Mouse (Mus musculus): ENCODE results near the gene Wnt3.

The Wnt3 gene

GRCm38 (mm10) chr11:103840834-103841233 lies 66.9 kb downstream of the Wnt3 start:
- DNase-seq (ENCODE audit: low read depth, low spot score), result no peak

DNA sequence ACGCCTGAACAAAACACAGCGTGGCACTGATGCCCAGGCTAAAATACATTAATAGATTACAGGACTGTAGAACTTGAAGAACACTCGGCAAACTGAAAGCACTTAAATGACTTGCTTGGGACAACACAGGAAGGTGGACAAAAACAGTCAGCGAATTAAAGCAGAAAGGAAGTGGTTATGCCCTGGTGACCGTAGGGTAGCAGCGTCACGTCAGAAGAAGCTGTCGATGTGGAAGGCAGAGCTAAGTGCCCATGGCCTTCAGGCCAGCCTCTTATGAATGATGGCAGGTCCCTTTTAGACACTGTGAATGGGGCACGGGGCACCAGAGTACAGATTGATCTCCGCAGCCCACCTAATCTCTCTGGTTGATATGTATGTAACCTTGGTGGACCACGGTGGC lies 74.3 kb downstream of the Wnt3 start:
- no peak for DNase-seq (ENCODE audit: low read depth, low spot score)

DNA sequence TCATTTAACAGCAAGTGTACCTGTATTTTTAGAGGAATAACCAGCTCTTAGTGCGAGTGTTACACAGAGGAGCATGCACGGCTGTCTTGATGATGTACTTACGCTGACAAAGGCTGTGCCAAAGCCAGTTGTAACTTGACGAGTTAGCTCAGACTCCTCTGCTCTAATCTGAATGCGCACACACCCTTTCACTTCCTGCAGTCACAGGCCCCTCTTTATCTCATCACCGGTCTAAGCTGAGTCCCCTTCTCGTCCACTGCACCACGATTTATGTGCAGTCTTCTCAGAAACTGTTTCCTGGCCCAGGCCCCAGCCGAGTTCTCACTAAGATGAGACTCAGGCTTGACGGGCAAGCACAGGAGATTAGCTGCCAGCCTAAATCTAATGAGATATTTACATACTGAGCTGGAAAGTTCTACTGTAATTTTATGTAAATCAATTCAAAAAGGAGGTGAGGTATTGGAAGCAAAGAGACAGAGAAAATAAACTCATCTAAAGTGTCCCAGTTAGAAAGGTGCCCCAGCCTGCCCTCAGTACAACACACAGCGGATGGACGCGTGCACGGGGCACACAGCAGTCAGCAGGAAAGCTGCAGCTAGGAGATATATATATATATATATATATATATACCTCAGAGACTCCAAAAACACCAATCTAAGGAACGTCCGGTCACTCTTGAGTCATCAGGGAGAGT lies 78.8 kb downstream of the Wnt3 start:
- DNase-seq (ENCODE audit: low read depth, low spot score), result no peak

DNA sequence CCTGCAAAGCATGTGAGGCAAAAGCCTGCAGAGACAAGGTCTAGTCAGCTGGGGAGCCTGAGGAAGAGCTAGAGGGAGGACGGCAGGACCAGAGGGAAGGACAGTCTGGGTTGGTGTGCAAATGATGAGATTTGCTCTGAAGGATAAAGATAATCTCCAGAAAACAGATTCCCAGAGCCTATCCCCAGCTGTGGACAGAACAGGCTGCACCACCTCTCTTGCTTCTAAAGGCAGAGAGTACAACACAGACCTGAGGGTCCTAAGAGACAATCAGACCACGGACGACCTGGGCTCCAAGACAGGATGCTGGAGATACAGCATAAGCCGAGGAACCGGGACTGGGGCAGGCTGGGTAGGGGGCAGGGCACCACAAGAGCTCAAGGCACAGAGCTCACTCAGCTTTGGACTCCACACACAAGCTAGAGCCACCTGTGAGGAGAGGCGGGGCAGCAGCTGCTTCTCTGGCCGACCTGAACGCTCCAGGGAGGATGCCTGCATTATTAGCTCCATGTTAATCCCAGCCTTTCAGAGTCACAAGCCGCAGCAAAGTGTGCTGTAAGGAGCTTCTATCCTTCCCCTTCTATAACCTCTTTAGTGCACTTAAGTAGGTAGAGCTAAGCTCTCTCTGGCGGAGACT lies 79.5 kb downstream of the Wnt3 start:
- DNase-seq (ENCODE audit: low read depth, low spot score), result no peak

- no peak for DNase-seq (ENCODE audit: low read depth, low spot score)
Observed at GRCm38 (mm10) chr11:103854294-103854693, 80.3 kb downstream of the Wnt3 start.

- DNase-seq (ENCODE audit: low read depth, low spot score), result no peak
Observed at GRCm38 (mm10) chr11:103856641-103857040, 82.7 kb downstream of the Wnt3 start.

GRCm38 (mm10) chr11:103858760-103859159 lies 84.8 kb downstream of the Wnt3 start:
- no peak for DNase-seq (ENCODE audit: low read depth, low spot score)

DNA sequence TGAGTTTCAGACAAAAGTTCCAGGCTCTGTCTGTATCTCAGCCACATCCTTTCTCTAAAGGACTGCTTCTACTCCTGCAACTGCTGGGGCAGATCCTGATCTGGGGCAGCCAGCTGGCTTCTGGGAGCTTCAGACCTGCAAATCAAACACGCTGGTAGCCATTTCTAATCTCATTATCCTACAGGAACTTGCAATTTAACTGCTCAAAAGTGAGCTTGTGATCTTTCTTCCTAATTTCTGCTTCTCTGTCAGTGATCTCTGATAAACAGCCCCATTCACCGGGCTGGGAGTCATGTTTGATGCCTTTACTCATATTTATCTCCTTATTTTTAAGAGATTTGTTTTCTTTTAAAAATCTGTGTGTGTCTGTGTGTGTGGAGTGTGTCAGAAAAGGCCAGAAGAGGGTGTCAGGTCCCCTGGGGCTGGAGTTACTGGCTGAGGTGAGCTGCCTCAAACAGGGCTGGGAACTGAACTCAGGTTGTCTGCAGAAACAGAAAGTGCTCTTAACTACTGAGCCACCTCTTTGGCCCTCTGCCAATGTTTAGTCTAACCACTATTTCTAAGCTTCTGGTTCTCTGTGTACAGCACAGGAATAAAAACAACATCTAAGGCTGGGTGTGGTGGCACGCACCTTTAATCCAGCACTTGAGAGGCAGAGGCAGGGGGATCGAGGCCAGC lies 86.1 kb downstream of the Wnt3 start:
- DNase-seq (ENCODE audit: low read depth, low spot score), result no peak

DNA sequence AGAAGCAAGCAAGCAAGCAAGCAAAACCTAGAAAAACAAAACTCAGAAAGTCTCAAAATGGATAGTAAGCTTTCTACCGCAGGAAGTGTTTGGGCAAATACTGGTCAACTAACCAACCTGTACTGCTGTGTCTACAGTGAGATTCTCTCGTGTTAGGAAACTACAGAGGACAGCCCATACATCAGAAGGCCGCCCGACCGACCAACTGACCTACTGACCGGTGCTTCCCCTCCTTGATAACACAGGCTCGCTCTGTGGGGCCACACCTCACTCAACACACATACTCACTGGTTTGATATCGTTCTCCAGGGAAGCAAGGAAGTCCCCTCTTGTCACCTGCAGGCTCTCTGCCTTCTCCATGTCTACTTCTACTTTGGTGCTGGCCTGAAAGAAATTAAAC lies 89.0 kb downstream of the Wnt3 start:
- DNase-seq (ENCODE audit: low read depth, low spot score), result no peak

DNA sequence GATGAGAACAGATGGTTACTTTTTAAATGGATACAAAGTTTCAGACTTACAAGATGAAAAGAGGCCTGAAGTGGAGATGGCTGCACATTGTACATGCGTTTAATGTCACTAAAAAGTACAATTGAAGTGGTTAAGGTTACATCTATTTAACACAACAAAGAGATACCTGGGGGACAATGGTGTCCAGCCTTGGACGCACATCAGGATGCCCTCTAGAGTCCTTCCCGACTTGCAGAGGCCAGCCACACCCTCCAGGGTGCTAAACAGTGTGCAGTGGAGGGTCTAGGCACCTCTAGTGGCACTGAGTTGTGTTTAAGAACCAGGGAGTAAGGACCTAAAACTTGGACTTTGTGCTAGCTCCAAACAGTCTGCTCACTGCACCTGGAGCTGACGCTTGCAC lies 90.5 kb downstream of the Wnt3 start:
- no peak for DNase-seq (ENCODE audit: low read depth, low spot score)

- no peak for DNase-seq (ENCODE audit: low read depth, low spot score)
Observed at GRCm38 (mm10) chr11:103865346-103865745, 91.4 kb downstream of the Wnt3 start.
